Mouse (Mus musculus) liver, adult 2 months (tissue): ENCODE measurements around the gene Cep97. TPM values are rescaled to one million over a fixed set of nuclear protein-coding genes. Genes with fewer than 3 reads are reported as not detected.
A peak's percentile ranks its signal among the peaks of the same experiment; 100 is the strongest.

Source experiments
- DNase-seq: peaks from one replicate; pipeline ENCODE4 v3.0.0-alpha.2; 2011; ENCODE audit warnings: low read depth, low spot score; ENCODE audit errors: extremely low read depth
- H3K27ac ChIP-seq: fragments of 200-500 bp; replicated peaks from 2 replicates; pipeline ENCODE4 v1.5.1; 2012; ENCODE audit warnings: low read depth, mild to moderate bottlenecking, control low read depth, inconsistent platforms, low read length; ENCODE audit not compliant: insufficient read depth
- H3K27me3 ChIP-seq: fragments of 200-500 bp; 2 replicates; pipeline ENCODE4 v1.6.1; 2012; ENCODE audit warnings: mild to moderate bottlenecking, moderate library complexity, low read length, inconsistent platforms; ENCODE audit not compliant: control insufficient read depth, insufficient read depth
- H3K36me3 ChIP-seq: fragments of 200-500 bp; 2 replicates; pipeline ENCODE4 v1.6.1; 2012; ENCODE audit warnings: low read length, inconsistent platforms; ENCODE audit not compliant: control insufficient read depth, insufficient read depth
- H3K4me1 ChIP-seq: fragments of 200-500 bp; 2 replicates; pipeline ENCODE4 v1.6.1; 2011; ENCODE audit warnings: low read length; ENCODE audit not compliant: control insufficient read depth, insufficient read depth
- H3K4me3 ChIP-seq: fragments of 200-500 bp; 2 replicates; pipeline ENCODE4 v1.5.1; 2011; ENCODE audit warnings: low read depth, mild to moderate bottlenecking, control low read depth, low read length, moderate library complexity; ENCODE audit not compliant: insufficient read depth
- H3K79me2 ChIP-seq: fragments of 200-500 bp; 2 replicates; pipeline ENCODE4 v1.6.1; 2012; ENCODE audit warnings: inconsistent platforms, mild to moderate bottlenecking, low read length, moderate library complexity; ENCODE audit not compliant: control insufficient read depth, insufficient read depth
- H3K9ac ChIP-seq: fragments of 200-500 bp; 2 replicates; pipeline ENCODE4 v1.6.1; 2012; ENCODE audit warnings: low read depth, mild to moderate bottlenecking, control low read depth, inconsistent platforms, low read length
- CTCF ChIP-seq: fragments of 200-500 bp; IDR thresholded peaks from 2 replicates; pipeline ENCODE4 v1.5.1; 2011; ENCODE audit warnings: low read depth, low read length, control low read depth
- POLR2A ChIP-seq: fragments of 200-500 bp; IDR thresholded peaks from 2 replicates; pipeline ENCODE4 v1.6.1; 2011; ENCODE audit warnings: low read length, control low read depth; ENCODE audit not compliant: insufficient read depth; ENCODE audit errors: extremely low read depth
- WGBS: fragments of 180-500 bp; shearing (Covaris S2); methylation state at CpG from one replicate; pipeline ENCODE4 v1.1.7; 2018; 5-methylcytosine and 5-hydroxymethylcytosine counted together
- polyA plus RNA-seq: library from polyadenylated mRNA; depleted of rRNA; stranded (reverse); fragments of >200 nt; gene quantifications from 2 replicates; pipeline ENCODE4 v1.2.3, GENCODE M21; 2012
- total RNA-seq: library from RNA; depleted of rRNA; stranded (reverse); fragments of >200 nt; gene quantifications from 2 replicates; pipeline ENCODE4 v1.2.3, GENCODE M21; 2014

Gene Cep97
- total and polyA plus RNA-seq, 2 experiments = 0.39 to 1.7 TPM

GRCm38 (mm10) chr16:55910208-55910793 is 24.4 kb downstream of the Cep97 start:
- H3K4me1 ChIP-seq = no peaks in the 10 kb centered on the region
- H3K9ac ChIP-seq = no peak overlapping the region
- DNase-seq = no peak
- TF ChIP-seq POLR2A (no peak), CTCF (no peak)
- 92% methylated on average over 10 of the region's 10 CpGs for WGBS
- no peaks in the 10 kb centered on the region for H3K79me2 ChIP-seq
- H3K36me3 ChIP-seq = peaks cover 7% of the 10 kb centered on the region
- H3K27me3 ChIP-seq = no peaks in the 10 kb centered on the region
- H3K27ac ChIP-seq = no peak overlapping the region
- H3K4me3 ChIP-seq = no peak overlapping the region

DNA sequence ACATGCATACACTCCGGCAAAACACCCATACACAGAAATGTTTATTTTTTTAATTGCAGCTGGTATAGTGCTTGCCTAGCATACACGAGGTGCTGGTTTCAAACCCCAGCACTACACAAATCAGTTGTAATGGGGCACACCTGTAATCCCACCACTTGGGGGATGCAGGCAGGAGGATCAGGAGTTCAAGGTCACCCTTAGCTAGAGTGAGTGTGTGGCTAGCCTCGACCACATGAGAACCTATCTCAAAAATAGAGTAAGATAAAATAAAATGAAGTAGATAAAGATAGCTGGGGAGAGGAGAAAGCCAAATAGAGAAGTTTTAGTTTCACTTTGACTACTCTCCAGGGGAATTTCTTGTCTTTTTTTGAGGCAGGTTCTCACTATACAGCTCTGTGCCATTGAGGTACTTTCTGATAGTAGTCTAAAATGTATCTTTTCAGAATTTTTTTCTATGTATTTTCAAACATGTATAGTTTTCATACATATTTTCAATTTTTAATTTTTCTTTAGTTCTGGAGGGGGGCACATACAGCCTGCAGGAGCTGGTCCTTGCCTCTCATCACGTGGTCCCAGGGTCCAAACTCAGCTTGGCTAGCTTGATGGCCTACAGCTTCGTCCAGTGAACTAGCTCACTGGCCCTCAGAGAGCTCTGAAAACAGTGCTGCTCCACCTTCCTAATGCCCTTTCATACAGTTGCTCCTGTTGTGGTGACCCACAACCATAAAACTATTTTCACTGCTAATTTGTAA is 27.6 kb downstream of the Cep97 start:
- WGBS = 89% methylated on average over 5 of the region's 5 CpGs
- H3K36me3 ChIP-seq = peaks cover 5% of the 10 kb centered on the region; the same call in 1 of the 2 replicates
- TF ChIP-seq CTCF (no peak), POLR2A (no peak)
- H3K27ac ChIP-seq = no peak overlapping the region
- no peaks in the 10 kb centered on the region for H3K27me3 ChIP-seq
- H3K9ac ChIP-seq = no peak overlapping the region
- H3K4me1 ChIP-seq = peaks cover 2% of the 10 kb centered on the region; the same call in 1 of the 2 replicates
- H3K4me3 ChIP-seq = no peak overlapping the region
- H3K79me2 ChIP-seq = no peaks in the 10 kb centered on the region
- no peak for DNase-seq

DNA sequence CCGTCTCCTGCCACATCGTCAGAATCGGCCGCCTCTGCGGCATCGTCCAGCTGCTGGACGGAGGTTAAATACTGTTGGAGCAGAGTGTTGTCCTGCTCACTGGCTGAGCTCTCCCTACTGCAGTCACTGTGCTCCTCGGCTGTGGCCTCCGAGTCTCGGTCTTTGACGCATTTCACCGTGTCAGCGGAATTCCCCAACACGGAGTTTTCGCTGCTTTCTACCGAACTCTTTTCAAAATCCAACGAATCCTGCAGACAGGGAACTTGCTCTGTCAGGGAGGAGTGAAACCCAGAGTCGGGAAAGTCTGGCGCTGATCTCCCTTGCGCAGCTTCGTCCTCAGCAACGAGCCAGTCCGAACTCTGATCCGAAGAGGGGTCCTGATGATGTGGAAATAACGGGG is 29.3 kb downstream of the Cep97 start:
- no peak overlapping the region for H3K4me3 ChIP-seq
- 96% methylated on average over 25 of the region's 25 CpGs for WGBS
- H3K27me3 ChIP-seq = no peaks in the 10 kb centered on the region
- peaks cover 2% of the 10 kb centered on the region; the same call in 1 of the 2 replicates for H3K4me1 ChIP-seq
- H3K36me3 ChIP-seq = peaks cover 5% of the 10 kb centered on the region; the same call in 1 of the 2 replicates
- no peak overlapping the region for H3K9ac ChIP-seq
- DNase-seq = no peak
- H3K79me2 ChIP-seq = no peaks in the 10 kb centered on the region
- TF ChIP-seq CTCF = no peak
- TF ChIP-seq POLR2A = no peak
- H3K27ac ChIP-seq = no peak overlapping the region

GRCm38 (mm10) chr16:55901839-55902756 is 32.6 kb downstream of the Cep97 start:
- H3K9ac ChIP-seq = no peak overlapping the region
- H3K36me3 ChIP-seq = peaks cover 5% of the 10 kb centered on the region; the same call in 1 of the 2 replicates
- peak; percentile 28 for DNase-seq
- no peak overlapping the region for H3K27ac ChIP-seq
- H3K4me1 ChIP-seq = peaks cover 2% of the 10 kb centered on the region; the same call in 1 of the 2 replicates
- H3K27me3 ChIP-seq = no peaks in the 10 kb centered on the region
- no peak overlapping the region; the same call in 1 of the 2 replicates for H3K4me3 ChIP-seq
- no peak for TF ChIP-seq POLR2A
- no peak for TF ChIP-seq CTCF
- 76% methylated on average over 14 of the region's 14 CpGs for WGBS
- H3K79me2 ChIP-seq = no peaks in the 10 kb centered on the region

DNA sequence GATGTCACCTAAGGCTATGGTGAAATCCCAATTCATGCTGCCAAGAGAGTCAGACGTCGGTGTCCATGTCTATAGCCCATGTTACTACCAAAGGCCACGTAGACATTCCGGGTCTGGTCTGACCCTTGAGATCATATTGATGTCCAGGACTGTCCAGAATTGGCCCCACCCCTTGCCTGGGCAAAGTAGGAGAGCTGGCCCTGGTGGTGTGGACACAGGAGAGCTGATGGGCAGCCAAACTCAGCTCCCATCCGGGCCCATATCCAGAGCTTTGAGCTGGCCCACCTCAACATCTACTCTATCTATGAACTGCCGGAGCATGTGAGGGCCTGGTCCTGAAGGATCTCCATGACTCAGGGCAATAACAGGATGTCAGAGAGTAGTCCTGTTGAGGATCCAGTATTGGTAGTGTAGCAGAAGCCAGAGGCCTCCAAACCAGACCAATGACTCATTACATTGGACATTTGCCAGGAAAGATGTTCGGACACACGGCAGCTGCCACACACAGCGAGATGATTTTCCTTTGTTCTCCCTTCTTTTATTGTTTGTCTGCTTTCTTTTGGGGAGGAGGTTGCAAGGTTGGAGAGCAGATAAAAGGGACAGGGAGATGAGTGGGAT is 36.2 kb downstream of the Cep97 start:
- no peaks in the 10 kb centered on the region for H3K79me2 ChIP-seq
- H3K4me3 ChIP-seq = no peak overlapping the region
- peaks cover 4% of the 10 kb centered on the region; the same call in 1 of the 2 replicates for H3K4me1 ChIP-seq
- no peaks in the 10 kb centered on the region for H3K36me3 ChIP-seq
- WGBS = 51% methylated on average over 9 of the region's 9 CpGs
- no peak overlapping the region for H3K9ac ChIP-seq
- DNase-seq = no peak
- H3K27me3 ChIP-seq = no peaks in the 10 kb centered on the region
- no peak for TF ChIP-seq POLR2A
- TF ChIP-seq CTCF = no peak
- no peak overlapping the region for H3K27ac ChIP-seq
